ENCODE assay signal across 25 mouse cellular contexts in the genomic region with DNA sequence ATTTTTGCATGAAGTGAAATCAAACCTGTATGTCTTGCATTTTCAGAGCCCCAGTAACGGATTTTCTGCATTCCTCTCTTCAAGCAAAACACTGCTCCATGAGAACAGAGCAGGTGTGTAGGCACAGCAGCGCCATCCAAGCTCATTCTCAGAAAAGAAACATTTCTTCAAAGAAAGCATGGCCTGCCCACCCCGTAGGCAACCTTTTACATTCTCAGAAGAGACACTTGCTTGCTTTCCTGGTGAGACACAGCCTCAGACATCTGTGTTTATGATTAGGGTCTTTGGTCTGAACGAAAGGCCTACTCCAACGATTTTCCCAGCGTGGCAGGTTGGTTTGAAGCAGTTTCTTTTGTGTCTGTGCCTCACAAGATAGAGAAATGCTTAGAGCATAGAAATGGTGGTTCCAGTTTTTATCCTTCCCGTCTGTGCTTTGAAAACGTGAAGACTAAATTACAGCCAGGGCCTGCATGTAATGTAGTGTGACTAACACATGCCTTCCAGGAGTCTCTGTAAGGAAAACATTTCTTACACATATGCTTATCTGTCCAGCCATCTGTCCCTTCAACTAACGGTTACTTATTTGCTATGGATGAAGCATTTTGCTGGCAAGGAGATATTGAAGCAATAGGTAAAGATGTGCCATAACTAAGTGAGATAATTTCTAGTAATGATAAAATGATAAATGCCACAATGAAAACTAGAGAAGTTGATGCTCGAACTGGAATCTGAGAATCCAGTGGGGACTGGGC. TPM values are rescaled to one million over a fixed set of nuclear protein-coding genes. Genes with fewer than 3 reads are reported as not detected.
DNase-seq lines count a peak whose midpoint lies in the region; ATAC-seq lines count a peak whose summit lies in the region.
"Had no signal": no experiment of that assay in that cellular context is flagged by ENCODE, and none has a peak within 500 bp of the region (broad histone marks: within the 10 kb centered on the region; RNA-seq: fewer than 3 reads in every experiment).

No protein-coding gene starts in this region.

- H3K4me3 ChIP-seq in forebrain, embryonic 14.5 days (ENCODE audit: low read depth, low read length), result no peak overlapping the region
- H3K4me3 ChIP-seq in forebrain, embryonic 10.5 days, result no peak overlapping the region
- H3K4me3 ChIP-seq in neural tube, embryonic 13.5 days, result no peak overlapping the region
- H3K4me3 ChIP-seq: gastrocnemius, adult 2 months; heart, embryonic 13.5 days; limb, embryonic 13.5 days; liver, embryonic 15.5 days; midbrain, embryonic 12.5 days had no signal

- no peaks in the 10 kb centered on the region for H3K4me1 ChIP-seq in forebrain, embryonic 14.5 days (ENCODE audit: control insufficient read depth, insufficient read depth, low read length)
- H3K4me1 ChIP-seq in forebrain, embryonic 10.5 days, result no peaks in the 10 kb centered on the region
- peaks cover 9% of the 10 kb centered on the region; the same call in 1 of the 2 replicates for H3K4me1 ChIP-seq in neural tube, embryonic 13.5 days (replicated peaks)
- H3K4me1 ChIP-seq: heart, embryonic 13.5 days; liver, embryonic 15.5 days; midbrain, embryonic 12.5 days had no signal

- peak; percentile 29 for DNase-seq in forebrain, embryonic 14.5 days (ENCODE audit: low spot score)
- DNase-seq in forebrain, embryonic 10.5 days (ENCODE audit: extremely low spot score, low spot score), result no peak
- no peak for DNase-seq in neural tube, embryonic 10.5 days (ENCODE audit: extremely low spot score, low spot score)
- DNase-seq in thymus, postnatal 0 days (ENCODE audit: low spot score), result peak; percentile 51
- no peak for DNase-seq in gastrocnemius, postnatal 14 days
- no peak for DNase-seq in layer of hippocampus, adult 8-10 months (ENCODE audit: low spot score in 2 of 2)
- DNase-seq: adrenal gland, postnatal 10 days; cerebellum, postnatal 14 days; gastrocnemius, adult 2 months; heart, postnatal 4 days; kidney, adult 11 months; layer of hippocampus, postnatal 36 days; retina, postnatal 1 day; right cerebral cortex, postnatal 4 days had no signal

- no peaks in the 10 kb centered on the region for H3K36me3 ChIP-seq in forebrain, embryonic 14.5 days (ENCODE audit: control insufficient read depth, insufficient read depth, low read length)
- no peaks in the 10 kb centered on the region for H3K36me3 ChIP-seq in forebrain, embryonic 10.5 days (replicated peaks)
- H3K36me3 ChIP-seq in neural tube, embryonic 13.5 days, result no peaks in the 10 kb centered on the region
- H3K36me3 ChIP-seq: heart, embryonic 13.5 days; limb, embryonic 13.5 days; liver, embryonic 15.5 days; midbrain, embryonic 12.5 days had no signal

- peak; percentile 46; the same call in 1 of the 2 replicates for ATAC-seq in forebrain, embryonic 14.5 days
- ATAC-seq in neural tube, embryonic 13.5 days (ENCODE audit: low read depth), result no peak
- ATAC-seq: hindbrain, embryonic 16.5 days; Patski had no signal

- intact Hi-C loops in gastrocnemius, postnatal 14 days (cut with DNase I; ENCODE audit: low total_unique reads), result no loop called here

- 74% methylated on average over 10 of the region's 10 CpGs for WGBS in forebrain, embryonic 14.5 days
- 81% methylated on average over 10 of the region's 10 CpGs for WGBS in forebrain, embryonic 10.5 days
- 46% methylated on average over 10 of the region's 10 CpGs for WGBS in neural tube, embryonic 13.5 days

- no peak overlapping the region for H3K4me2 ChIP-seq in forebrain, embryonic 14.5 days (ENCODE audit: low read length)
- no peak overlapping the region for H3K4me2 ChIP-seq in neural tube, embryonic 13.5 days
- H3K4me2 ChIP-seq: heart, embryonic 13.5 days; limb, embryonic 13.5 days; liver, embryonic 15.5 days; midbrain, embryonic 12.5 days had no signal

- H3K9me3 ChIP-seq in forebrain, embryonic 14.5 days (replicated peaks; ENCODE audit: control insufficient read depth, low read length), result no peaks in the 10 kb centered on the region
- H3K9me3 ChIP-seq in forebrain, embryonic 10.5 days, result no peaks in the 10 kb centered on the region
- no peaks in the 10 kb centered on the region for H3K9me3 ChIP-seq in neural tube, embryonic 13.5 days
- H3K9me3 ChIP-seq: heart, embryonic 13.5 days; limb, embryonic 13.5 days; liver, embryonic 15.5 days; midbrain, embryonic 12.5 days had no signal

- H3K27me3 ChIP-seq in forebrain, embryonic 14.5 days (replicated peaks; ENCODE audit: control insufficient read depth, insufficient read depth, low read length), result no peaks in the 10 kb centered on the region
- H3K27me3 ChIP-seq in forebrain, embryonic 10.5 days (ENCODE audit: poor library complexity, severe bottlenecking), result no peaks in the 10 kb centered on the region
- H3K27me3 ChIP-seq in neural tube, embryonic 13.5 days, result no peaks in the 10 kb centered on the region
- H3K27me3 ChIP-seq: heart, embryonic 13.5 days; limb, embryonic 13.5 days; liver, embryonic 15.5 days; midbrain, embryonic 12.5 days had no signal

- no peak overlapping the region for H3K9ac ChIP-seq in forebrain, embryonic 14.5 days (ENCODE audit: low read length)
- no peak overlapping the region for H3K9ac ChIP-seq in neural tube, embryonic 13.5 days
- H3K9ac ChIP-seq: heart, embryonic 13.5 days; limb, embryonic 13.5 days; liver, embryonic 15.5 days; midbrain, embryonic 12.5 days had no signal

- H3K27ac ChIP-seq in forebrain, embryonic 14.5 days (ENCODE audit: low read depth, low read length), result peak overlapping the region; percentile 23; the same call in 1 of the 2 replicates
- H3K27ac ChIP-seq in forebrain, embryonic 10.5 days, result no peak overlapping the region
- 0 out of 2 replicates have a peak overlapping the region, but pooled peaks have one; percentile 5 for H3K27ac ChIP-seq in neural tube, embryonic 13.5 days (replicated peaks)
- H3K27ac ChIP-seq: gastrocnemius, adult 2 months; heart, embryonic 13.5 days; limb, embryonic 13.5 days; liver, embryonic 15.5 days; midbrain, embryonic 12.5 days had no signal

RNA-seq across cellular contexts. Expression of gene Ctla4, which starts 6.5 kb away (rescaled TPM):
- polyA plus RNA-seq in forebrain, embryonic 14.5 days (2014; fragmentation: Nextera tagmentation; extraction: Ambion mirVana), result not detected in 2 replicates
- polyA plus RNA-seq in forebrain, embryonic 10.5 days (2016; fragmentation: Nextera tagmentation; extraction: Ambion mirVana), result not detected in 2 replicates
- polyA plus RNA-seq in neural tube, embryonic 13.5 days (2015; fragmentation: Nextera tagmentation; extraction: Ambion mirVana), result not detected in 2 replicates
- 11.3 and 12.9 TPM in 2 replicates for polyA plus RNA-seq in thymus, postnatal 0 days (2015; fragmentation: Nextera tagmentation; extraction: Ambion mirVana)
- total RNA-seq in gastrocnemius, postnatal 14 days (2021), result not detected
- not detected for total RNA-seq in layer of hippocampus, adult 8-10 months (2022)
- total RNA-seq: granulocyte monocyte progenitor cell, adult 5-6 weeks; heart, postnatal 4 days; layer of hippocampus, postnatal 36 days; left cerebral cortex, postnatal 14 days had no signal
- polyA plus RNA-seq: hindbrain, embryonic 16.5 days; kidney, embryonic 16.5 days; liver, embryonic 15.5 days; midbrain, embryonic 12.5 days; Patski; stomach, embryonic 16.5 days had no signal

Comparison
In these comparisons a context has a peak if more than half of its experiments do, and no peak if none do; other contexts are left out.
1. DNase-seq: peak in forebrain, embryonic 14.5 days (single experiment) and thymus, postnatal 0 days (single experiment); none in forebrain, embryonic 10.5 days (single experiment), neural tube, embryonic 10.5 days (single experiment), gastrocnemius, postnatal 14 days (single experiment) and layer of hippocampus, adult 8-10 months (0 of 2).
2. RNA of gene Ctla4, which starts 6.5 kb away (polyA plus RNA-seq): 11.3 to 12.9 TPM in thymus, postnatal 0 days; not detected in neural tube, embryonic 13.5 days, not detected in forebrain, embryonic 14.5 days and not detected in forebrain, embryonic 10.5 days; every median in the first group is over 10 times any median in the second.